In genomic region chr2:155773664-155774063, GRCm38 (mm10) we compare ENCODE assay signal across 22 mouse cellular contexts. TPM values are rescaled to one million over a fixed set of nuclear protein-coding genes. Genes with fewer than 3 reads are reported as not detected.
"Had no signal": no experiment of that assay in that cellular context is flagged by ENCODE, and none has a peak within 500 bp of the region (broad histone marks: within the 10 kb centered on the region; RNA-seq: fewer than 3 reads in every experiment).

No protein-coding gene starts in this region.

- H3K4me3 ChIP-seq: lung, embryonic 15.5 days; megakaryocyte, embryonic 14.5 days; midbrain, embryonic 13.5 days; midbrain, embryonic 15.5 days; neural tube, embryonic 12.5 days; stomach, embryonic 15.5 days had no signal

- H3K36me3 ChIP-seq: lung, embryonic 15.5 days; midbrain, embryonic 13.5 days; midbrain, embryonic 15.5 days; neural tube, embryonic 12.5 days; stomach, embryonic 15.5 days had no signal

- H3K4me2 ChIP-seq: midbrain, embryonic 11.5 days; midbrain, embryonic 13.5 days; midbrain, embryonic 15.5 days; stomach, embryonic 15.5 days had no signal

- ATAC-seq: lung, postnatal 0 days had no signal

- H3K9ac ChIP-seq: lung, embryonic 15.5 days; midbrain, embryonic 13.5 days; midbrain, embryonic 15.5 days; neural tube, embryonic 12.5 days; stomach, embryonic 15.5 days had no signal

- H3K9me3 ChIP-seq: lung, embryonic 15.5 days; megakaryocyte, embryonic 14.5 days; midbrain, embryonic 13.5 days; midbrain, embryonic 15.5 days; neural tube, embryonic 12.5 days; stomach, embryonic 15.5 days had no signal

- H3K27ac ChIP-seq: lung, embryonic 15.5 days; macrophage; midbrain, embryonic 13.5 days; midbrain, embryonic 15.5 days; neural tube, embryonic 12.5 days; stomach, embryonic 15.5 days; stomach, postnatal 0 days had no signal

- DNase-seq: lung, adult 2 months; lung, postnatal 14 days; lung, postnatal 36 days; right cerebral cortex, postnatal 14 days; thymus, adult 2 months; thymus, postnatal 25 days; thymus, postnatal 4 days had no signal

RNA-seq across cellular contexts. Expression of gene Mmp24, which starts 1.5 kb away (rescaled TPM):
- polyA plus RNA-seq: spleen, adult 2 months had no signal

RNA-seq across cellular contexts. Expression of gene Gm17581, which starts 38.0 kb away (rescaled TPM):
- polyA plus RNA-seq: lung, adult 2 months; lung, embryonic 15.5 days; lung, postnatal 0 days; macrophage; midbrain, embryonic 11.5 days; midbrain, embryonic 13.5 days; midbrain, embryonic 15.5 days; midbrain, postnatal 0 days; neural tube, embryonic 12.5 days; neural tube, embryonic 14.5 days; spleen, adult 2 months; stomach, embryonic 15.5 days; stomach, postnatal 0 days; testis, adult 2 months; thymus, adult 2 months; urinary bladder, adult 2 months had no signal
